Mouse (Mus musculus) CD4-positive, CD25-positive, alpha-beta regulatory T cell, adult 2 months (primary cell): Measurements from ENCODE around the gene Ppp2r3a.

Experiments
- DNase-seq: peaks from one replicate; pipeline ENCODE4 v3.0.0-alpha.2; 2012; ENCODE audit warnings: low read depth, low spot score

Gene Ppp2r3a

DNA sequence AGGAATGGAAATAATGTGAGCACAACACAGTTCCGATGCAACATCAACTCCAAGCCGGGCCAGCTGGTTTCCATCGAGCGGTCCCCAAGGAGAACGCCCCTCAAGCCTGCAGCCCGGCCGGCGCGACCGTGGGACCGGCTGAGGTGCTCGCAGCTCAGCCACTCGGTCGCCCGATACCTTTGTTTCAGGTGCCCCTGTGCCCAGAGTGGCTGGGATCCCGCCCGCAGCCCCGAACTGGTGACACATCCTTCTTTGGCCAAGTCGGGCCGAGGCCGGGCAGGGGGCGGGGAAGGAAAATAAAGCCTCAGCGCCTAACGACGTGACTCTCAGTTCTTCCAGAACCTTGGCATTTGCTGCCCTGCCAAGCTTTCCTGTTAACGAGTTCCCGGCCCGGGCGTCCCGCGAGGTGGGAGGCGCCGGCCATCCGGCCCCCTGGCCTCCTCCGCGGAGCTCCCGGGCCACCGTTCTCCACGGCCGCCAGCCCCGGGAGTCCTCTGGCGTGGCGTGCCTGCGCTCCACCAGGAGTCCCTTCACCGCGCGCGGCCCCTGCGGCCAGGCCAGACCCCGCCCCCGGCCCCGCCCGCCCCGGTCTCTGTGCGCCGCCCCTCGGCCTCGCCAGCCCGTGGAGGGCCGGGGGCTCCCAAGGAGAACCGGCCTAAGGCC lies 483 bp downstream of the Ppp2r3a start:
- DNase-seq = no peak

DNA sequence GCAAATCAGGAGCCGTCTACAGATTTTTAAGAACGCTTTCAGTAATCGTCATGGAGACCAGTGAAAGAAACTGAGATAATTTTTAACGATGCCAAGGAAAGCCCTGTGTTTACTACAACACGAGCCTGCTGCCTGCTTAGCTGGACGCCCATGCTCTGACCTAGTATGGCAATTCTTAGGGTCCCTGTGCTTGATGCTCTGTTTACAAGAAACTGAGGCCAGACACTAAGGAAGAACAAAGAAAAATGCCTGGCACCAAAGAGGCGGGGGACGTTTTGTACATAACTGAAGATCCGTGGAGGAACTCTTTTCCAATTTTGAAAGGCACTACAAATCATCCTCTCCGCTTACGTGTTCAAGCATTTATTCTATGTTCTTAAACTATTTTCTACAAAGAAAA lies 1.1 kb downstream of the Ppp2r3a start:
- DNase-seq = peak; percentile 3

DNA sequence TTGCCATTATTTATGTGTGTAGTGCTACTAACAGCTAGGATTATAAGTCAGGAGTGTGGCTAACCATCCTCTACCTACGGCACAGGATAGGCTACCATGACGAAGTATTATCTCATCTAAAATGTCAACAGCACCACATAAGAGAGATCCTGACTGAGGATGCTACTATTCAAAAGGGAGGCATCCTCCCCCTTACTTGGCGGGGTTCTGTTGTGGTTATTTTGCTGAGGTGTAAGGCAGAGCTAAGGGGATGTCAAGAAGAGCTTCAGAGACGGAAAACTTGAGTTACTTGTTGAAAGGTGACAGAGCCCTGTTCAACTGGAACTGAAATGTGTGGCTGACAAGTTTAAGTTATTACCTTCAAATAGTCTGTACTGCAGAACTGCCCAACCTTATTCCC lies 2.0 kb downstream of the Ppp2r3a start:
- DNase-seq = peak; percentile 53

DNA sequence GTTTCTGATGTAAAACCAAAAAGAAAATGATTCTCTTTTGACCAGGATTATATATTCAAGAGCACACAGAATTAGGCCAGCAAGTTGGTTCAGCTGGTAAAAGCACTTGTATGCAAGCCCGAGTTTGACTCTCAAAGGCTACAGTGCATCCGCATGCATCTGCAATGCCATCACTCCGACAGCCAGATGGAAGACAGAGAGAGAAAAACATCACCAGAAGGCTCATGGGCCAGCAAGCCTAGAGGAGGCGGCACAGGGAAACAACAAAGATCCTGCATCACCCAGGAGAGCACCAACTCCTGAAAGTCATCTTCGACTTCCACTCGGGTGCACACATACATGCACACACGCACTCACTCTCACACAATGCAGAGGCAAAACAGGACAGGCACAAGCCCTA lies 4.1 kb downstream of the Ppp2r3a start:
- no peak for DNase-seq

DNA sequence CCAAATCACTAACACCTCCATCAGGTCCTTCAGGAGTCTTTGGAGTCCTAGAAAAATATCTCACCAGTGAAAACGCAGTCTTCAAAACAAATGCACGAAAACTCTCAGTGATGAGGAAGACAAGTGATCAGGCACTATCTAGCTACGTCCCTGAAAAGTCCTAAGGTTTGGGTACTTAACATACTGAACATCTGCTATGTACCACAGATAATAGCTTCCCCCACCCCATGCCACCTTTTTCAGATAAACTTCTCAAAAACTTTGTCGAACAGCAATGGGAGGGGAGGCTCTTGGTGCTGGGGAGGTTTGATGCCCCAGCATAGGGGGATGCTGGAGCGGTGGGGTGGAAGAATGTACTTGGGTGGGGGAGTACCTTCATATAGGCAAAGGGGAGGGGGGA lies 6.1 kb downstream of the Ppp2r3a start:
- no peak for DNase-seq

DNA sequence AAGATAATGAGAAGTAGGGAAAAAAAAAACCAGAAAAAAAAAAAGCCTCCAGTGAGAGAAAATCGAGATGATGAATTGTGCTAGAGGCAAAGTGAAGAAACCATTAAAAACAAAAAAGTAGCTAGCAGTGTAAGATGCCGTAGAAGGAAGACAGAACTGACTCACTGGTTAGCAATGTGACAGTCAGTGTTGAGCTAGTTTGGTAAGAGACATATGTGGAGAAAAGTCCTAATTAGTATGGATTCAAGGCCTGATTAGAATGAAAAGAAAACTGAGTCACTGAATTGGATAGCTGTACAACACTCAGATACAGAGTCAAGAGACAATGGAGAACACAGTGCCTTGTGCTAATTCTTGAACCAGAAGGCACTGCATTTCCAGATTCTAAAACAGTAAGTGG lies 7.9 kb downstream of the Ppp2r3a start:
- no peak for DNase-seq

DNA sequence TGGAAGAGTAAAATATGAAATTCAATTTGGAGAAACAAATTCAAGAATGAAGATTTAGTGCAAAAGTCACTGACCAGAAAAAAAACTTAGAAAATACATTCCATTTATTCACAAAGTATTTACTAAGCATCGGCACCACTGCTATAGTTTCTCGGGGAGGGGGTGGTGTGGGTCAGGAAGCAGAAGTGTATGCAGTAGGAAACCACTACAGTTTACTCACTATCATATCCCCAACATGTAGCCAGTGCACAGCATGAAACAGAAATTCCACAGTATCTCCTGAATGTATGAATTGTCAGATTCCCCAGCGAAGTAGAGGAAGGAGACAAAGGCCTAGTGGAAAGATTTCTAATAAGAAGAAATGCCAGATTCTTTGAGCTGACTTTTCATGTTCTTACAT lies 11.4 kb downstream of the Ppp2r3a start:
- no peak for DNase-seq

DNA sequence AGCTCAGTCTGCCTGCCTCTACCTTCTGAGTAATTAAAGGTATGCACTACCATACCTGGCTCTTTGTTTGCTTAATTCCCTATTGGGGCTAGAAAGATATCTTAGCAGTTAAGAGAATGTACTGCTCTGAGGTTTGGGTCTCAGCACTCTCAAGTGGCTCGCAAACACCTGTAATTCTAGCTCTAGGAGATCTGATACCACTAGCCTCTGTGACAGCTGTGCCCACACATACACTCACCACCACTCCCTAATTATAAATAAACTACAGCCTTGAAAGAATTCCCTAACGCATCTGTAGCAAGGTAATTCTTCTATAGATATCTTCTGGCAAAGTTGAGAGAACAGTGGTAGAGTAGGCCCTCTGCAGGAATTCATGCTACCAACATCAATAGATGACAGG lies 15.8 kb downstream of the Ppp2r3a start:
- no peak for DNase-seq

DNA sequence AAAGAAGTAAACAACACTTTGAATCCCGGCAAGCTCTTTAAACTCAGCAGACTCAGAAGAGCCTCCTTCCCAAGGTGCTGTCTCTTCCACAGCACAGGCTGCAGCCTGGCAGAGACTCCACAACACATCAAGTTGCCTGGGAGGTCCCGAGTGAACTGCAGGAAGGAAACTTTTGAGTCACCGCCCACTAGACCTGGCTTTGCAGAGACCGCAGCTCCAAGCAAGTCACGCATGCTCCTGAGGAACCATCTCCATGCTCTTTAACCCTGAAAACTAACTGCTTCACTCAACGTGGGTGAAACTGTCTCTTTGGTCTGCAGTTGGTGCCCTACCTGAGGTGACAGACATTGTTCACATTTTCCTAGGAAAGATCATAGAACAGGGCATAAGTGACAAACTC lies 19.6 kb downstream of the Ppp2r3a start:
- no peak for DNase-seq

DNA sequence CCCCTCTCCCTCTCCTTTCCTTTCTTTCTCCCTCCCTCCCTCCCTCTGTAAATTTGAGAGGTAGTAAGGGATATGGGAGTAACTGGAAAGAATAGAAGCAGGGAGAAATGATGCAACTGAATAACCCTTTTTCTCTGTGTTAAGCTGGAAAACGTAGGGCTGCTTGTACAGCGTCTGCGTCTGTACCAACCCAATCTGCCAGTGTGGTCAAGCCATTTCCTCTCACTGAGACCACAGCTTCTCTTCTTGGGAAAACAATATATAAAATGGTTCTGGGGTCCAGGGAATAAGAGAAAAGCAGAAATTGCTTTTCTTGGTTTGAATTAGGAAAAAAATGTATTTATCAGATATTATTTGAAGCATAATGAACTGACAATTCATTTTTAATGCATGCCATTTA lies 21.6 kb downstream of the Ppp2r3a start:
- no peak for DNase-seq

DNA sequence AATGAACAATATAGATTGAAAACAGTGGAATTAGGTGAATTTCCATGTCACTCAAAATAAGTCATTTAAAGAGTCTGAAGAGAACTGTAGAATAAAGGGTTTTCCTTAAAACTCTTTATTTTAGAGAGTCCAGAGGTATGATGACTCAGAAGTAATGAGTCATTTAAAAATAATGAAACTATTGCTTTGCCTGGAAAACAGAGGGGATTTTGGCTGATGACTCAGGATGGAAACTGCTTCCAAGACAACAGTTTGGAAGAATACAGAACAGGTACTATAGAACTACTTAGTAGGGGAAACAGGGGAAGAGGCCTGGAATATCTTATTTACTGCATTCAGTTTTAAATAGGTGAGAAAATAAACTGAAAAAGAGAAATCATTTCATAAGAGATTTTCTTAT lies 22.7 kb downstream of the Ppp2r3a start:
- DNase-seq = no peak

DNA sequence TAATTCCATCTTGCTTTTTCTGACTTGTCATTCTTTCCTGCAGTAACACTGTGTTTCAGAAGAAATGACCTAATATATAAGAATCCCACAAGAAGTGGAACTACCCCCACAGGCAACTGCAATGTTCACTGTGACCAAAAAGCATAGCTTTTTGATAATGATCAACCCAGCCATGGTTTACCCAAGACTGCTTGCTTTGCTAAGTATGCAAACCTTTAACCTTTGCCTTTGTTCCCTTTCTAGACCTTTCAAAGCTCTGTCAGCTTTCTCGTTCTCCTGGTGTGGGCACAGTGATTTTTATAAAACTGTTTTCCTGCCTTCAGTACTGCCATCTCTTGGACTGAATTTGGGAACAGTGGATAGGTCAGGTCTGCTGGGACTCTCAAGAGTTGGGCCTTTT lies 43.6 kb downstream of the Ppp2r3a start:
- DNase-seq = no peak

DNA sequence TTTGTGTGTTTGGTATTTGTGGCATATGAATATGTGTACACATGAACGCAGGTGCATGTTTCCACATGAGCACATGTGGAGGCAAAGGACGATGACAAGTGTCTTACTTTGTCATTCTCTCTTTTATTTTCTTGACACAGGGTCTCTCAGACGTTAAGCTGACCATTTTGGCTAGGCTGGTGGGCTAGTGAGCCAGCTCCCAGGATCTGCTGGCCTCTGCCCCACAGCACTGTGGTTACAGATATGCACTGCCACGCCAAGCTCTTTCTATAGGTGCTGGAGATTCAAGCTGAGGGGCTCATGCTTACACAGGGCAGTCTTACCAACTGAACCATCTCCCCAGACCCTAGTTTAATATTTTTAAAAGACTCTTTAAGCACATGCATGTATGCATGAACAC lies 45.1 kb downstream of the Ppp2r3a start:
- no peak for DNase-seq

DNA sequence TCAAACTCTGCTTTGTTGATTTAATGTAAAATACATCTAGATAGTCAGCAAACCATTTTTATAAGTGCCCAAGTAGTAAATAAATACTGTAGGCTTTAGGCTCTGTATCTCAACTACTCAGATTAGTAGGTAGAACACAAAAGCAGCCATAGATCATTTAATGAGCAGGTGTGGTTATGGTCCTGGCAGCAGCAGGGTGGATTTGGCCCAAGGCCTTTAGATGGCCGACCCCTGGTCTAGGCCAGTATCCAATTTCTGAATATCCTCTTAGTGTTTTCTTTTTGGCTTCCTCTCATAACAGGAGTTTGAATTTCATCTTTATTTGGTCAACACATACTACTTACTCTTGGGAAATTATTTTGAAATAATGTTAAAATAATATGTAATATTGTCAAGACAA lies 46.4 kb downstream of the Ppp2r3a start:
- no peak for DNase-seq

DNA sequence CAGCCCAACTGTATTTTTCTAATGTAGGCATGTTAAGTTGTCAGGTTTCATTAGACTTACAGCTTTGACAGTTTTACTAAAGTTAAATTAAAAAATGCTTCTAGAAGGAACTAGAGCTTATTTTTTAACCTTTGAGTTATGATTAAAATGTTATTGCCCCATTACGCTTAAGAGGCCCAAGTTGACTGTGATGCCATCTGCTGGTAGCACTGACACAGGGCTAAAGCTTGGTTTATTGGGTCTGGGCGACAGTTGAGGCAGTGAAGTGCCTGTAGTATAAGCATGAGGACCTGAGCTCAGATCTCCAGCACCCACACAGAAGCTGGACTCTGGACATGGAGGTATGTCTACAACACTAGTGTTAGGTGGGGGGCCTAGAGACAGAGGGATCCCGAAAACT lies 47.5 kb downstream of the Ppp2r3a start:
- DNase-seq = peak; percentile 13

DNA sequence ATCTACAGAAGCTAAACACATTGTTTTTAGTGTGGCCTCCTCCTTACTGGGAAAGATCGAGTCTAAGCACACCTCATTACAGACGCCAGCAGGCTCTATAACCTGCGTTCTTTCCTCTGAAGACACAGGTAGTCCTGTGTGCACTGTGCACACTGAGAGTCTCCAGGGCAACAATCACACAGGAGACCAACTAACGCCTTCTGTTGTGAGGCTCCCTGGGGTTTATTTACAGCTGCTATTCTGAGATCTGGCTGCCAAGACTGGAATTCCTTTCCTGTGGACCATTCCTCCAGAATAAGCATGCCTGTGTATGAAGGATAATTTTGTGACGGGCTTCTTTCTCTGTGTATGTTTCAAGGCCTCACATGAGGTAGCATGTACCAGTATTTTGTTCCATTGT lies 51.0 kb downstream of the Ppp2r3a start:
- DNase-seq = no peak

DNA sequence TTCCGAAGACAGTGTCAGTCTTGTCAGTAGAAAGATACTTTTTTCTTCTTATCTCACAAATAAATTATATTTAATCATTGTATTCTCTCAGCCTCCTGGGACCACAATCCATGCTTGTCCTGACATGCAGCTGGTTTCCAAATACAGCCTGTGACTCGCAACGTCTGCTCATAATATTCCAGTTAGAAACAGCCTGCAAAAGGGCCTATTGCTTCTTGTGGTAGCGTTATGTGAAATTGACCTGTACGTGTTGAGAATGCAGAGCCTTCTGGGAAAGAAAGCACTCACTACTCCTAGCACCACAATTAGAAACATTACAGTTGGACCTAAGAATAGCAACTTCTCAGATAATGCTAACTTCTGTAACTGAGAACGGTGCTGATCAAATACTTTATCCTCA lies 52.8 kb downstream of the Ppp2r3a start:
- no peak for DNase-seq

DNA sequence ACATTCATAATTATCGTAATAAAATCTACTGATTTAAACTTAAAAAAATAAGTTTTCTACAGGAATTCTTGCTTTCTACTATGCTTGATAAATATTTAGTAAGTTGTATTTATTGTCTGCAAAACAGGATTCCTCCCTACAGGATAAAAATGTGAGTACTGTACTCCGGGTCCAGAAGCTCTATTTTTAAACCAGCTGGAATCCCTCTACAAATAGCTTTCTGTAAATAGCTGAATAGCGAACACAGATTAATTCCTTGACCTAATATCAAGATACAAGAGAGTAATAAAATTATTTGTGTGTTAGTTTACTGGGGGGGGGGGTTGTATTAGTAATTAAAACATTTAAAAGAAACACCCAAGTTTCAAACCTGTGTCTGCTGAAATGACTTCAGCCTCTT lies 53.3 kb downstream of the Ppp2r3a start:
- DNase-seq = no peak

DNA sequence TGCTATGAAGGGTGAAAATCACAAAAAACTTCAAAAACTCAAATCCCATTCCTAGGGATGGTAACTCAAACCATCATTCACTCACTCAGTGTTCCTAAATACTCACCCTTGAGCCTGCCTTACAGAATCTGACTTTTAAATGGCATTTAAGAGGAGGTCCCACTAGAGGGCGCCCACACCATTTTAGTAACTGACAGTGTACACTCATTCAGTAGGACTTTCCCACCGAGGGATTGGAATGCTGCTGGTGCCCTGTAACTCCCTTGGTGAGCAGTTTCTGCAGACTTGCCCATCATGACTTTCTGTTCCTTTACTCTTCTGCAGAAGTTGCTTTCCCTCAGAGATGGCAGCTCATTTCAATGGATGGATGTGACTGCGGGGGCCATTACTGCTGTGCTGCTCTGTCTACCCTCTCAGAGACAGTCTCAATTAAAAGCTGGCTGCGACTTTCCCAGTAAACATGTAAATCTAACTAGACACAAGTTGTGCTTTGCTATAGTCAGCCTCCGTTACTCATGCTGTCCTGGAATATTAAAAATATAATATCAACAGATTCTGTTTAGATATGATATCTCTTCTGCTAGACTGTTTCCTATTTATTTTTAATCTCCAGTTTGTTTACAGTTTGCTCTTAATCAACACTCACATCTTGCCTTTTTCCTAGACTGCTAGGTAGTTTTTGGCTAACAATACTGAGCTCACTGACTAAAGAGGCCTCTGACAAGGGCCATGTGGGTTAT lies 69.5 kb downstream of the Ppp2r3a start:
- DNase-seq = peak; percentile 73

DNA sequence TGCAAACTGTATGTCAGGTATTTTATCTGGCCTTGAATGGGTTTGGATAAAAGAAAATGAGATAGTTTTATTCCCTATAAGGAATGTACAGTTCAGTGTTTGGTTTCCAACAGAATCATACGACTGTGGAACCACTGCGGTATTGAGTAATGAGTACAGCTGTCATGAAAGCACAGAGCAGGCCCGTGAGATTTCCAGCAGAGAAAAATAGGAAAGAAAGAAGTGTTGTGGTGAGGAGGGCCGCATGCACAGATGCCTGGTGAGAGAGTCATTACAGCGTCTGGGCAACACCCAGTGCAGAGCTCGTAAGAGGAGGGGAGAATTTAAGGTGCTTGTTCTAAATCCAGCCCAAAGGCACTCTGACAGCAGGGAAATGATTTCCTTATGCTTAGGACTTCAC lies 70.3 kb downstream of the Ppp2r3a start:
- DNase-seq = no peak

DNA sequence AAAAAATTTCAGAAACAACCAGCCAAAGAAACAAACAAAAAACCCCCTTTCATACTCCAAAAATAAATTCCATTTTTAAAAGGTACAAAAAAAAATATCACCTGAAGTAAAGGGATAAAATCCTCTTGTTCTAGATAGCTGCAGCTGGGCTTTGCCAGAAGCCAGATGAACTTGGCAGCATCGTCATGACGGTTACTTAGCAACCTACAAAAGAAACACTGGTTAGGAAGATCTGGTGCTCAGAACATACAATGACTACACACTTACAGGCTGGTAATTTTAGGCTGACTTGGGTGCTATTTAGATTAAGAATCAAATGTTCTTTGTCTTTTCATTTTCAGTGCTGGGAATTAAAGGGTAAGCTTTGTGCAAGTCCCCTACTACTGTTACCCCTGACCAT lies 71.4 kb downstream of the Ppp2r3a start:
- no peak for DNase-seq

DNA sequence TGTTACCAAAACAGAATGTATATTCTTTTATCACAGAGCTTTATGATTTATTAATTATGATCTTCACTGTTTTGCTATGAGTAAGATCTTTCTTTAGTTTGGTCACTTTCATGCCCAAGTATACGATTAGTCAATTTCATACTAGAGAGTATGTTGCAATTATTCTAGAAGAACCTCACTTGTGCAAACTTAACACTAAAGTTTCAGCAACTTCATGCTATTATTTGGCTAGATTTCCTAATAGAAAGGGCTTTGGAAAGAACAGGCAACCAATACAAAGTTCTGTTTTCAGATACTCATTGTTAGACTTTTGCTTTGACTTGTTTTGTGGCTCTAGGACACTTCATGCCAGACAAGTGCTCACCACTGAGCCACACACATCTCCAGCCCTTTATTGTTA lies 91.0 kb downstream of the Ppp2r3a start:
- DNase-seq = no peak

DNA sequence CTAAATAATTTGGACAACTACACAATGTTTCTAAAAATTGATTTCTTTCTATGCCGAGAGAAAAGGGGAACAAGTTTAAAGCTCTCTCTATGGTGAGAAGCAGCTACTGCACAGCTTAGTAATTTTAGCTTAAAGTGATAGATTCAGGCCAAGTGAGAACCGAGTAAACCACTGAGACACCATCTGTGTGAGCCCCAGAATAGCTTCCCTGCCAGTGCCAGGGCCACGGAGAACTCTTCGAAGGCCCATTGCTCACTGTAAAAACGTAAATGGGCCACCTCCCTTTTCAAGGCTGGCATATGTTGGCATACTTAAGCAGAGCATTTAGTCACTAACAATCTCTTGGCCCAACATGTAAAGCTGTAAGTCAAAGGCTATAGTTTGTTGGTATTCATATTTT lies 91.5 kb downstream of the Ppp2r3a start:
- DNase-seq = no peak

DNA sequence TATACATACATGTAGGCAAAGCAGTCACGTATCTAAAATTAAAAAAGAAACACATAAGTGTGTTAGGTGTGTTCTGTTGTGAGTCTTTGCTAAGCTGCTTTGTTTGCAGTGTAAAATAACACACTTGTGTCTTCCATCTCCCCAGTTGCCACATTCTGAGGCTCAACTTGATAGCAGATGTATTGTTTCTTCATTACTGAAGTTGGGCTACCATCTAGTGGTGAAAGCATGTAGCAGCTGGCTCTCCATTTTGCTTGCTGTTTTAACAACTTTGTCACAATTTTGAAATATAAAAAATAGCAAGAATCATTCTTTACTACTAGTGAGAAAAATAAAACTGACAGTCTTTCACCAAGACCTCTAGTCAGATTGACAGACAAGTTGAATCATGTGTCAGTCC lies 92.2 kb downstream of the Ppp2r3a start:
- peak; percentile 77 for DNase-seq
